Mouse (Mus musculus) lung, adult 2 months (tissue): ENCODE measurements around the gene Ica1.

Experiments used
- CTCF ChIP-seq: fragments of 200-500 bp; IDR thresholded peaks from 2 replicates; pipeline ENCODE4 v1.5.1; 2011; ENCODE audit warnings: mild to moderate bottlenecking, low read length, control low read depth; ENCODE audit not compliant: insufficient read depth
- POLR2A ChIP-seq: fragments of 200-500 bp; IDR thresholded peaks from 2 replicates; pipeline ENCODE4 v1.6.1; 2011; ENCODE audit warnings: low read depth, mild to moderate bottlenecking, control low read depth, low read length, borderline replicate concordance; ENCODE audit errors: extremely low read depth

DNA sequence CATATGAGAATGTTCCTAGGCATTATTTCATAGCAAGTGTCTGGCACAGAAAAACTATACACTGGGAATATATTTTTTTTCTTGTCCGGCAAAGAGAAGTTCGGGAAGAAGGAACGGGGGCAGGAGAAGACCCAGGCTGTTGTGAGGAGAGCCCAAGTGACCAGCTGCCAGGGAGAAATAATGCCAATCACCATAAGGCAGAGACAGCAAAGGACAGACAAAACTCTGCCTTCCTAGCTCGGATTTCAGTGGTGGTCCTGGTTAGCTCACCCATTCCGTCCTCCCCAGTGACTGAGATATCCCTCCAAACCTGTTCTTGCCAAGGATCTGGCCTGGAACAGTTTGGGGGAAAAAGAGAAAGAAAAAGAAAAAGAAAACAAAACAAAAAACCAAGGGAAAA is 113.3 kb downstream of the Ica1 start:
- TF ChIP-seq CTCF = no peak
- no peak for TF ChIP-seq POLR2A
